Mouse (Mus musculus): ENCODE data around the gene Ccdc187. TPM values are rescaled to one million over a fixed set of nuclear protein-coding genes. Genes with fewer than 3 reads are reported as not detected.

Gene Ccdc187
- polyA plus RNA-seq, 2 experiments = 0.03 to 0.26 TPM

GRCm38 (mm10) chr2:26315925-26316311 is 21.6 kb upstream of the Ccdc187 start:
- H3K27ac ChIP-seq (replicated peaks; ENCODE audit: low read depth, low read length) = peak overlapping the region; percentile 94
- peak overlapping the region; percentile 90 for H3K4me3 ChIP-seq (replicated peaks; ENCODE audit: low read length)
- peaks cover 39% of the 10 kb centered on the region for H3K4me1 ChIP-seq (ENCODE audit: control insufficient read depth, insufficient read depth, low read length)
- DNase-seq (ENCODE audit: low spot score) (no peak), ATAC-seq (ENCODE audit: low FRiP score, low read depth) (peak; percentile 17)
- TF ChIP-seq POLR2A (IDR thresholded peaks at IDR 0.05; ENCODE audit: borderline replicate concordance, extremely low read depth, insufficient read depth, insufficient read length) = no peak
- no peaks in the 10 kb centered on the region for H3K27me3 ChIP-seq (ENCODE audit: control insufficient read depth, insufficient read depth, low read length)
- H3K36me3 ChIP-seq (ENCODE audit: control insufficient read depth, insufficient read depth, low read length) = 0 out of 2 replicates have a peak, but pooled peaks cover 12% of the 10 kb centered on the region
- H3K9ac ChIP-seq (ENCODE audit: low read depth, low read length, severe bottlenecking) = peak overlapping the region; percentile 87
- H3K4me2 ChIP-seq (replicated peaks; ENCODE audit: low read depth, low read length, severe bottlenecking) = peak overlapping the region; percentile 95
- 1% methylated on average over 11 of the region's 11 CpGs for WGBS
- H3K9me3 ChIP-seq (ENCODE audit: control insufficient read depth, low read length) = no peaks in the 10 kb centered on the region

DNA sequence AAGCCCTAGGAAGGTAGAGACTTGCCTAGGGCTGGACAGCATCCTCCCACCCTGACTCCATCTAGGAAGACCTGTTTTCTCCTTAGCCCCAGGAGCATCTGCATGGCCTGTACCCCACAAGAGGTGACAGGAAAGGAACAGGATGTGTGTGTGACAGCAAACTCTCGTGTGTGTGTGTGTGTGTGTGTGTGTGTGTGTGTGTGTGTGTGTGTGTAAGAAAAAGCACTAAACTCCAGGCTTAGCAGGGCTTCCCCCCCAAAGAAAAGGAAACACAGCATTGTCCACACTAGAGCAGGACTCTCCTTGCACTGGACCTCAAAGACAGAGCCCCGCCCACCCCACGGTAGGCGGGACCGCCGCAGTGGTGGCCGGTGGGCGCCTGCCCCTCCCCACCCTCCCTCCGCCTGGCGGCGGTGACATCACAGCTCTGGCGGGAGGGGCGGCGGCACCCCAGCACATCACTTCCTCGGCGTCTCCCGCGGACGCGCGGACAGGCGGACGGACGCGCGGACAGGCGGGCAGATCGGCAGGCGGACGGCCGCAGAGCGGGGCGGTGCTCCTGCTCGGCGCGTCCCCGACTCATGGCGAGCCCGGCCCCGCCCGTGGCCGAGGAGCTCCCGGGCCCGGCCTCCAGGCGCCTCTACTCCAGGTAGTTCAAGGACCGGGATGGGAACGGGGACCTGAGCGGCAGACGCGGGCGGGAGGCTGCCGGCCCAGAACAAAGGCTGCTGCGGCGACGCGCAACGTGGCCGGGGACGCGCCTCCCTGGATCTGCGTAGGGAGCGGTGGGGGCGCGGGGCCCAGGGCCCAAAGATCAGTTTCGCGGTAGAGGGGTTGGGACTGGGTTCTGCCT is 20.9 kb upstream of the Ccdc187 start, which contains the start of gene Gpsm1:
Gene Gpsm1 (plus strand): TSS at position 444 of the 853 bp plus-strand sequence.
- Histone ChIP-seq H3K27ac (replicated peaks; ENCODE audit: low read depth, low read length) (peak within 1 kb of the TSS; percentile 94), H3K4me2 (replicated peaks; ENCODE audit: low read depth, low read length, severe bottlenecking) (peak within 1 kb of the TSS; percentile 95), H3K4me1 (ENCODE audit: control insufficient read depth, insufficient read depth, low read length) (peaks cover 39% of the 10 kb centered on the region), H3K9ac (ENCODE audit: low read depth, low read length, severe bottlenecking) (peak within 1 kb of the TSS; percentile 87), H3K36me3 (ENCODE audit: control insufficient read depth, insufficient read depth, low read length) (0 out of 2 replicates have a peak, but pooled peaks cover 8% of the 10 kb centered on the region), H3K9me3 (ENCODE audit: control insufficient read depth, low read length) (no peaks in the 10 kb centered on the region), H3K4me3 (replicated peaks; ENCODE audit: low read length) (peak within 1 kb of the TSS; percentile 90), H3K27me3 (ENCODE audit: control insufficient read depth, insufficient read depth, low read length) (no peaks in the 10 kb centered on the region)
- DNase-seq (ENCODE audit: low spot score) = peak; percentile 77
- TF ChIP-seq POLR2A (IDR thresholded peaks at IDR 0.05; ENCODE audit: borderline replicate concordance, extremely low read depth, insufficient read depth, insufficient read length) = 0 out of 2 replicates have a peak, but pooled peaks have one; percentile 9
- 2% methylated on average over 26 of the region's 66 CpGs for WGBS
- ATAC-seq (ENCODE audit: low FRiP score, low read depth) = peak; percentile 85

GRCm38 (mm10) chr2:26314281-26315071 is 20.1 kb upstream of the Ccdc187 start:
- Histone ChIP-seq H3K27ac (replicated peaks; ENCODE audit: low read depth, low read length) (peak overlapping the region; percentile 94), H3K36me3 (ENCODE audit: control insufficient read depth, insufficient read depth, low read length) (0 out of 2 replicates have a peak, but pooled peaks cover 7% of the 10 kb centered on the region), H3K27me3 (ENCODE audit: control insufficient read depth, insufficient read depth, low read length) (no peaks in the 10 kb centered on the region), H3K4me3 (replicated peaks; ENCODE audit: low read length) (peak overlapping the region; percentile 90), H3K4me1 (ENCODE audit: control insufficient read depth, insufficient read depth, low read length) (peaks cover 46% of the 10 kb centered on the region), H3K9ac (ENCODE audit: low read depth, low read length, severe bottlenecking) (peak overlapping the region; percentile 87), H3K4me2 (replicated peaks; ENCODE audit: low read depth, low read length, severe bottlenecking) (peak overlapping the region; percentile 95), H3K9me3 (ENCODE audit: control insufficient read depth, low read length) (no peaks in the 10 kb centered on the region)
- WGBS = 25% methylated on average over 13 of the region's 13 CpGs
- no peak for TF ChIP-seq POLR2A (IDR thresholded peaks at IDR 0.05; ENCODE audit: borderline replicate concordance, extremely low read depth, insufficient read depth, insufficient read length)
- ATAC-seq (ENCODE audit: low FRiP score, low read depth) (peak; percentile 3; the same call in 1 of the 2 replicates), DNase-seq (ENCODE audit: low spot score) (peak; percentile 79)

GRCm38 (mm10) chr2:26313394-26313793 is 19.0 kb upstream of the Ccdc187 start:
- H3K27ac ChIP-seq (replicated peaks; ENCODE audit: low read depth, low read length) = no peak overlapping the region
- no peak overlapping the region for H3K9ac ChIP-seq (ENCODE audit: low read depth, low read length, severe bottlenecking)
- no peak for ATAC-seq (ENCODE audit: low FRiP score, low read depth)
- no peak overlapping the region for H3K4me3 ChIP-seq (replicated peaks; ENCODE audit: low read length)
- no peak overlapping the region for H3K4me2 ChIP-seq (replicated peaks; ENCODE audit: low read depth, low read length, severe bottlenecking)
- no peak for DNase-seq (ENCODE audit: low spot score)
- peaks cover 52% of the 10 kb centered on the region for H3K4me1 ChIP-seq (ENCODE audit: control insufficient read depth, insufficient read depth, low read length)
- H3K36me3 ChIP-seq (ENCODE audit: control insufficient read depth, insufficient read depth, low read length) = 0 out of 2 replicates have a peak, but pooled peaks cover 5% of the 10 kb centered on the region
- no peaks in the 10 kb centered on the region for H3K9me3 ChIP-seq (ENCODE audit: control insufficient read depth, low read length)
- H3K27me3 ChIP-seq (ENCODE audit: control insufficient read depth, insufficient read depth, low read length) = no peaks in the 10 kb centered on the region
- no peak for TF ChIP-seq POLR2A (IDR thresholded peaks at IDR 0.05; ENCODE audit: borderline replicate concordance, extremely low read depth, insufficient read depth, insufficient read length)
- 90% methylated on average over 1 of the region's 1 CpGs for WGBS

DNA sequence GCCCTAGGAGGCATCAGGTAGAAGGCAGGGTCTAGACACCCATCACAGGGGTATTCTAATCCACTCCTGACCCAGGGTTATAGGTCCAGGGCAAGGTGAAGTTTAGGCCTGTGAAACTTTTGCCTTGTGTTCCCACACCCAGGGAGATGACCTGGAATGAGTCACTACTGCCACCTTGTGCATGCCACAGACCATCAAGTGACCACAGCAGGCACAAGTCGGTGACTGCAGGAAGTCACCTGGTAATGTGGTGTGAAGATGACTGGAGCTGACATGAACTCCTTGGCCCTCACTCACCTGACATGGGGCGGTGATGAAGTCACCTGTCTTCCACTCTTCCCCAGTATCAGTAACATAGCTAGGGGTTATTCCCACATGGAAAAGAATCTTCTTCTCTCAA is 18.5 kb upstream of the Ccdc187 start:
- H3K27ac ChIP-seq (replicated peaks; ENCODE audit: low read depth, low read length) = no peak overlapping the region

More for the DNA sequence above, 18.5 kb upstream of the Ccdc187 start:
- H3K4me1 ChIP-seq (ENCODE audit: control insufficient read depth, insufficient read depth, low read length) = peaks cover 48% of the 10 kb centered on the region
- ATAC-seq (ENCODE audit: low FRiP score, low read depth) (no peak), DNase-seq (ENCODE audit: low spot score) (no peak)
- H3K9ac ChIP-seq (ENCODE audit: low read depth, low read length, severe bottlenecking) = no peak overlapping the region
- 60% methylated on average over 2 of the region's 2 CpGs for WGBS
- H3K4me2 ChIP-seq (replicated peaks; ENCODE audit: low read depth, low read length, severe bottlenecking) = no peak overlapping the region
- no peak overlapping the region for H3K4me3 ChIP-seq (replicated peaks; ENCODE audit: low read length)
- H3K9me3 ChIP-seq (ENCODE audit: control insufficient read depth, low read length) = no peaks in the 10 kb centered on the region
- no peaks in the 10 kb centered on the region for H3K27me3 ChIP-seq (ENCODE audit: control insufficient read depth, insufficient read depth, low read length)
- TF ChIP-seq POLR2A (IDR thresholded peaks at IDR 0.05; ENCODE audit: borderline replicate concordance, extremely low read depth, insufficient read depth, insufficient read length) = no peak
- no peaks in the 10 kb centered on the region for H3K36me3 ChIP-seq (ENCODE audit: control insufficient read depth, insufficient read depth, low read length)
